Mouse (Mus musculus): ENCODE measurements at regions not wholly inside any gene's neighbourhood (a gene's known extent, or its start where the extent isn't known, plus 50 kb on each side); places are given as distances from the start of the nearest gene placed in this dataset.

DNA sequence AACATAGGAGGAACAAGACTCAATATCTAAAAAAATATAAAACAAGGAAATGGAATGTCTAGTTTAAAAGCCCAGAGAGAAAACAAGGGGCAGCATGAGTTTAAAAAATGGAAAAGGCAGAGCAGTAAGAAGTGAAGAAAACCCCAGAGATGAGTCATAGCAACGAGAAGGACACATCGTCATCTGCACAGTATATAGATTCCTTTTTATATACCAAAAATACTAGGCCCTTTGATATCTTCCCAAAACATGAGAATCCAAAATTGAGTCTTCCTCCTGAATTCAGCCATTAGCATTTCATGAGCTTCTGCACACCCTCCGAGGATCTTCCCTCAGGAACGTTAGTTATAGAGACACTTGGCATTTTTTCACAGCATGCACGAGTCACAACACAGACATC, 96.5 kb downstream of the Ifi44 start:
- TF ChIP-seq EP300 (IDR thresholded peaks at IDR 0.05; ENCODE audit: insufficient read depth, low read depth, low read length) (no peak), CTCF (IDR thresholded peaks at IDR 0.05; ENCODE audit: low read depth, low read length) (no peak), POLR2A (IDR thresholded peaks at IDR 0.05; ENCODE audit: insufficient read depth, low read length) (no peak)

Measured in ES-Bruce4 (cell line).